Mouse (Mus musculus) thymus, postnatal 10 days (tissue): ENCODE data around the gene Smap2.

Experiments
- DNase-seq, 2 experiments: peaks; one replicate each; pipeline ENCODE4 v3.0.0; 2021; ENCODE audit warnings: low spot score in 2 of 2

Gene Smap2

DNA sequence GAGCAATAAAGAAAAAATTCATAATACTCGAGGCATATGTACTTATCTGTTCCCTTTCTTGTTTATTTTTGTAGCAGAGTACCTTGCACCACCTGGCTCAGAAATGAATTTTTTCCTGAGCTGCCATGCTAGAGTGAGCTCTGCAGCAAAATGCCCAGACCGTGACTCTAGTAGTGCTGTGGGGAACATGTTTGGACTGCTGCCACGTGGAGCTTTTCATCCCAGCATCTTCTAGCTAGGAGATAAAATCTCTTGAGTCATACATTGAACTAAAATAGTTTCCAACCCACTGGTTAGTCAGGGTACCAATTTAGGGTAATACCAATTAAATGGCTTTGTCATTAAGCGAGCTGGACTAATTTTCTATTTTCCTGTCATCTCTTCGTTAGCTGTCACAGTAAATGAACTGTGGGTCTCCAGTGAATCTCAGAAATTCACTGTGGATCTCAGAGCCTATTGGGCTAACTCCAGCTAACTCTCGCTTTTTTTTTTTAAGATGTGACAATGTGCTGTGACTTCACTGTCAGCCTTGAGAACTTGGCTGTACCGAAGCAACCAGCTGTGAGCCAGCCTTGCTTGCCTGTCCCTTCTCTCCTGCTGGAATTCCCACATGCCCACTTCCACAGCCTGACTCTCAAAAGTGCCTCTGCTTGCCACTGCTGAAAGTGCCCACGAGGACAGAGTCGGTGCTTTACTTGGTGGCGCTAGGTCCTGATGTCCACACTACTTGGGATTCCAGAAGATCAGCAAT lies 3.2 kb upstream of the Smap2 start:
- DNase-seq = no peak

GRCm38 (mm10) chr4:121018250-121018649 lies 1.2 kb upstream of the Smap2 start:
- no peak for DNase-seq

GRCm38 (mm10) chr4:121016021-121016898 lies 787 bp downstream of the Smap2 start:
- DNase-seq = peak in 1 of 2 experiments; percentile 25

DNA sequence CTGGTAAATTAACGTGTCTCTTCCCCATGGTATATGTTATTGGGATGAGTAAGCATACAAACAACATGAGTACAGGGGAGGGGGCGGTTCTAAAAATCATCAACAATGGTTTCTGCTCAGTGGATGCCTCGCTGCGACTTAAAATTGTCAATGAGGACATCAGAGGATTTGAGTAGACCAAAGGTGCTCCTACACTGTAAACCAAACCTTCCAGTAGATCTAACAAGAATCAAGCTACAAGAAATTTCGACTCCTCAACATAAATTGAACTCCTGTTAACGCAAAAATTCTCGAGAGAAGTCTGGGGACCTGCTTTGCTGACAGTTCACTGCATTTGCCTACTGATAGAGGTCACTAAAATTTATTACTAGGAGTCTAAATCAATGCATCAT lies 1.8 kb downstream of the Smap2 start:
- DNase-seq = no peak

DNA sequence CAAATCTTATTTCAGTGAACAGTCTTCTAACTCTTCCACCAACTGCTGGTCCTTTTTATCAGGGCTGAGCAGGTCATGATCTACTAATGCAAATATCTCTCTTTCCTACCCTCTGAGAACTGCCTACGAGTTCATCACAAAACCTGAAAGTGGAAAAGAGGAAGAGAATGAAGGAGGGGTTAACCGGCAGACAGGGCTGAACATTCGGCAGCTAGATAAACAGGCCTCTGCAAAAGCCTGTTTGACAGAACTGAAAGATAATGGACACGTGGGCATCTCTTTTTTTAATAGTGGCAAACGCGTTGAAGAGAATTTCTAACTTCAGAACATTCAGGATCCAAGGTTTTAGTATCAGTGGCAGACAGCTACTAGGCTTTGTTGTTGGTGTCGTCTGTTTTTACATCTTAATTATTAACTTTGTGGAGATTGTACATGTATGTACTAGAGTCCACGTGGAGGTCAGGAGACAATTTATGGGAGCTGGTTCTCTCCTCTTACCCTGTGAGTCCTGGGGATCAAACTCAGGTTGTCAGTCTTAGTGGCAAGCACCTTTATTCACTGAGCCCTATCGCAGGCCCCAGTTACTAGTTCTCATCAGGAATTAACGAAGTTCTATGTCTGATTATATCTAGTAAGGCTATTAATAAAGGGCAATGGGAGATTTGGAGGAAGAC lies 2.3 kb downstream of the Smap2 start:
- no peak for DNase-seq

DNA sequence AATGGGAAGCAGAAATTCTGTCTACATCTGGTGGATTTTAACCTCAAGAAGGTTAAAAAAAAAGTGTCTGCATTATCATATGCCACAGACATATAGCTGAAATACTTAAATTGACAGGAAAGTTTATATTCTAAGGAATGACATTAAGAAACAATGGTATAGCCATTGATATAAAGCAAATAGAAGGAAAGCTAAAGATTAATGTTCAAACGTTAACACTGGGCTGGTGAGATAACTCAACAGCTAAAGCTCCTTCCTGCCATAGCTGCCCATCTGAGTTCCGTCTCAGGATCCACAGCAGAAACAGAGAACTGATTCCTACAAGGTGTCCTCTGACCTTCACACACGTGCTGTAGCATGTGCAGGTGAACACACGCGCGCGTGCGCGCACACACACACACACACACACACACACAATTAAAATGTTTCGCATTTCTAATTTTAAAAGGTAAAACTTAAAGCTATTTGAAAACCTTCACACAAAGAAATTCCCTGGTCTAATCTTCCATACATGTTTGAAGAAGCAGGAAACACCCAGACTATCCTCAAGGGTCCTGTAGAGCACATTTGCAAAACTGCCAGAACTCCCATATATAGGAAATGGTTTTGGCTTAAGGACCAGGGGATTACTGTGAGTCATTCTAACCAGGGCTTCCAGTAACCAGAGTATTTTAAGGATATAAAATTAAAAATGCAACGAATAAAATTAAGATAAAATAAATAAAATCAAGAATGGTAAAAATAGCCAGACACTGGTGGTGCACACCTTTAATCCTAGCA lies 6.1 kb downstream of the Smap2 start:
- no peak for DNase-seq

DNA sequence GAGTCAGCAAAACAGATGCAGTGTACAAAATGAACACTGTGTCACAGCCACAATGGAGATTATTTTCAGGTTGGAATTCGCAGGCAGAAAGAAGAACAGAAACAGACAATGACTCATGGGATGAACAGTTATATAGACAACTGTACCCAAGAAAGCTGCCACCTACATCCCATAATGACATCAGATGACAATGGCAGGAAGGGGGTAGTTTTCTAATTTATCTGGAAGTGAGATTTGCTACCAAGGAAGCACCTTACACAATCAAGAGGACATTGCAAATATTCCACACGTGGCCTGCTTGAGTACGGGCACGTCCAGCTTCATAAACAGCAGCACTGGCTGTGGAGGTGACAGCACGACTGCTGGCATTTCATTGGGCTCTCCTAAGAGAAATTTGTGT lies 7.9 kb downstream of the Smap2 start:
- no peak for DNase-seq

GRCm38 (mm10) chr4:121008071-121008745 lies 8.8 kb downstream of the Smap2 start:
- no peak for DNase-seq

DNA sequence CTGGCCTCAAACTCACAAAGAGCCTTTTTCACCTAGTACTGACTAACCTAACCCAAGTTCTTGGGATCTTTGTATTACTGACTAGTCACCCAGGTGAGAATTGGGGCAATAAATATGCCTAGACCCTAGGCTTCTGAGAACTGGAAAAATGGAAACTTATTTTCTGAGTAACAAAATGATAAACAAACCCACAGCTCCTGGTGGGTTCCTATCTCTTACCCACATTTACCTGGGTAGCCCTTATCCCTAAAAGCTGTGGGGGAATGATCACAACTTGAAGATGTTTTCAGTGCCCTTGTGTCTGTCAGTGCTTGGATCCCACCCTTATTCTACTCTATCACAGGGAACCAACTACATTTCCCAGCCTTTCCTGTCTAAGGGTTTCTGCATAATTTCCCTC lies 10.0 kb downstream of the Smap2 start:
- DNase-seq = no peak

DNA sequence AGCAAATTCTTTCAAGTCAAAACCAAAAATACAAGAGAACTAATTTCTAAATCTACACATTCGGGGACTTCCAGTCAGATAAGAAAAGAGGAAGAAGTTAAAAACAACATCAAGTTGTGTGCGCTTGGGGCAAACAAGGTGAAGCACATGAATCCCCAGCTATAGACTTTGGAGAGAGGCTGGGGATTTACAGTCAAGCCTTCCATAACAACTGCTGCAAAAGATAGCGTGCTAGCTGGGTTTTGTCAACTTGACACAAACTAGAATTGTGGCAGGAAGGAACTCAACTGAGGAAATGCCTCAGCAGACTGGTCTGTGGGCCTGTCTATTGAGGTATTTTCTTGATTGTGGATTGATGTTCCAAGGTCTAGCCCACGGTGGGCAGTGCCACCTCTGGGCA lies 12.4 kb downstream of the Smap2 start:
- no peak for DNase-seq

DNA sequence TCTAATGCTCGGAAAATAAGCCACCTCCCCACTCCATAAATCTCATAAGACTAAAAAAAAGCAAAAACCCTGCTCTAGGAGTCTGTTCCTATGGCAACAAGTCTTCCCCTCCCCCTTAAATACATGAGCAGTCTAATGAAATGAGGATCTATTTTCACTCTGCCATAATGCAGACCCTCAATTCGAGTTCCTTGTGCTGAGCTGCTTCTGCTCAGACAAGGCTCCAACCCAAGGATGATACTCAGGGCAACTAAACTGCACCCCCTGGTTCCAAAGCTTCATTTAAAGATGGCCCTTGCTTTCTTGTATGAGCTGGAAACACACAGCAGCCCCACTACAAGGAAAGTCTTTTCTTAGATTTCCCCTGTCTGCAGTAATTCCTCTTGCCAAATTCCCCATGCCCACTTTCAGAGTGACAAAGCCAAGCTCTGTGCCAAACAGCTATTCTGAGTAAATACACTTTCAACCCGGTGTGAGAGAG lies 13.4 kb downstream of the Smap2 start:
- no peak for DNase-seq

DNA sequence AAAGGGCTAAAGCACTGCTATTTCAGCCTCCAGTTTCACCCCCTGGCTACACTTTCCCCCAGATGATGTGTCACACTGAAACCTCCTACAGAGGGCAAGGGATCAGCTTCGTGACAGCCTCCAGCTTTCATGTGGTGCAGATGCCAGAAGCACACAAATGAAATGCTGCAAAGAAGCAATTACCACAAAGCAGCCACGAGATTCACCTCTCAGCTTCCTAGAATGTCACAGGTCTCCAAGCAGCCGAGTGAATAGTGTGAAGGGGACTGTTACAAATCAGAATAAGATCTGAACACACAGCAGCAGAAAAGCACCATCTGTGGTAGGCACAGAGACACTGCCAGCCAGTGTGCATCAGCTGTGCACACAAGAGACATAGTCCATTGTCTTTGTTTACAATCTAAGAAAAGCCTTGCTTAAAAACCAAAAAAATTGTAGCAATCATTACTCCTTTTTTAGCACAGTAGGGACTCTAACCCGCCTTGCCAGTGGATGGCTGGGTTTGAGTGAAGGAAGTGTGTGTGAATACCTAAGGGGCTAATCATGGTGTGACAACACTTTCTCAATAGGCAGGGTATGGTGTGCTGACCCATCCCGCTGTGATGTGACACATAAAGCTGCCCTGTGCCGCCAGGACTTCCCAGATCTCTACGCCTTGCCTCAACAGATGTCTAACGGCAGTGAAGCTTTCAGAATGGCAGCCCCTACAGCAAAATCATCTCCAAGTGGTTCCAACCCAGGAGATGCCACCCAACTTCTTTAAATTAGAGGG lies 14.5 kb downstream of the Smap2 start:
- DNase-seq = peak; percentile 24 to 46

DNA sequence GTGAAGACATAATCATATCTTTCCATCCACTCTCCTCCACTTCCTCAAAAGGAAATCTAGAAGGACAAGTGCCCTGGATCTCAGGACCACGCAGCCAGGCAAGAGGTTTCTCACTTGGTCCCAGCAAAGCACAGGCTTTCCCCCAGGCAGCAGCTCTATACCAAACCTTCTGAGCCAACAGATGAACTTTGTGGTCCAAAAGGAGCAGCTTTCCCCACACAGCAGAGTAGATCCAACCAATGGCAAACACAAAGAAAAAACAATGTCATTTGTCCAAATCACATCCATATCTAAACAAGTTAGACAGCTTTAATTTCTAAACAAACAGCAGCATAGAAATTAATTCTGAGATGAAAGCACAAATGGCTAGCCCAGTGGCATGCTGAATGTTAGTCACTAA lies 15.4 kb downstream of the Smap2 start:
- DNase-seq = no peak

DNA sequence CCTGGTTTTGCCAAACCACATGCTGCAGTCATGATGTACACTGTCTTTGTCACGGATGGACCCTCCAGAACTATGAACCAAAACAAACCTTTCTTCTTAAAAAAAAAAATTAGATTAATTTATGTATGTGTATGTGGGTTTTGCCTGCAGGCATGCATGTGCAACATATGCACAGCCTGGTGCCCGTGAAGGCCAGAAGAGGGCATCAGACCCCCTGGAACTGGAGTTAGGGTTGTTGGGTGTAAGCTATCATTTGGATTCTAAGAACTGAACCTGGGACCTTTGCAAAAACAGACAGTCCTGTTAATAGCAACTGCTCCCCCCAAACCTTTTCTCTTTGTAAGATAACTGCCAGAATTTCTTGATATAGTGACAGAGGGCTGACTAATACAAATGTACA lies 16.0 kb downstream of the Smap2 start:
- DNase-seq = no peak

DNA sequence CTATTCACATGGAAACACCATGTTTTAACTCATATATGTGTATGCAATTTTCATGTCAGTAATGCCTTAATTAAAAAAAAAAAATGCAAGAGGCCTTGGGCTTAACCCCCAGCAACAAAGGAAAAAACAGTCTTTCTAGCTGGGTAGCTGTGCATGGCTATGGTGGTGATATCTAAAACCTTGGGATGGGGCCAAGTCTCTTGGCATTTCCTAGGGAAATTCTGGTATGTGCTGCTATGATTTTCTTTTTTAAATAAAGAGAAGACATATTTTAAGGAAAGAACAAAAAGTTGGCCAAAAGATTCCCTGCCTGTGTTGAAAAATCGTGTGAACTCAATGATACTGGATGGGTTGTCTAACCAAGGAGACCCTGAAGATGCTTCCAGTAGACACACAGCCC lies 21.1 kb downstream of the Smap2 start:
- DNase-seq = no peak

DNA sequence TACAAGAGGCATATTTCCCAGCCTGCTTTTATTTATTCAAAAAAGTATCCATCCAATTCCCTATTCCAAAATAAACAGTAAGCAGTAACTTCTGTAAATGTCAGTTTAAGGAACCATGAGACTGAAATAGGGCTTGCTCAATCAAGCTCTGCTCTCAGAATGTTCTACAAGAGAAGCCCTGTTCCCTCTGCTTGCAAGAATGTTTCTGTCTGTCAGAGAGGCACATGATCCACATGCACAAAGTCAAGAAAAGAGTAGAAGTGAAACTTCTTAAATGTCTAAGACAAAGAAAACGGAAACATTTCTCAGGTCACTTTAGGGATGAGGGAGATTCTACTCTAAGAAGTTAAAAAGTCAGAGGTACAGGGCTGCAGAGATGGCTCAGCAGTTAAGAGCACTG lies 24.0 kb downstream of the Smap2 start:
- no peak for DNase-seq

- DNase-seq = no peak
Observed at GRCm38 (mm10) chr4:120992284-120992683, 24.8 kb downstream of the Smap2 start.

GRCm38 (mm10) chr4:120987319-120987718 lies 29.7 kb downstream of the Smap2 start:
- DNase-seq = no peak

DNA sequence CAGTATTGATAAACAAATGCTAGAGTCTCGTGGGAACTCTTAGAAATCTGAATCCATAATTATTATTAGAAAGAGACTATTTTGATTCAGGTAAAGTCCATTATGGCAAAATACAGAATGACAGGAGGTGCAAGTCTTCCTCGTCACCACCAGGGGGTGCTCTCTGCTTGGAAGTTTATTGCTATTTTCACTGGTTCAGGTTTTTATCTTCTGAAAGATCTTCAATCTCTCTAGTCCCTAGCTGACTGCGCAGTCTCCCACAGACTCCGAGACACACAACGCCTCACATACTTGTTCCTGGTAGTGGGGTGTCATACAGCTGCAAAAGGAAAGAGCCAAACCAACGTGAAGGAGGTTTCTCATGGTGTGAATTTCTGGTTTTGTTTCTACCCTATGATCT lies 30.6 kb downstream of the Smap2 start:
- DNase-seq = peak in 1 of 2 experiments; percentile 60

DNA sequence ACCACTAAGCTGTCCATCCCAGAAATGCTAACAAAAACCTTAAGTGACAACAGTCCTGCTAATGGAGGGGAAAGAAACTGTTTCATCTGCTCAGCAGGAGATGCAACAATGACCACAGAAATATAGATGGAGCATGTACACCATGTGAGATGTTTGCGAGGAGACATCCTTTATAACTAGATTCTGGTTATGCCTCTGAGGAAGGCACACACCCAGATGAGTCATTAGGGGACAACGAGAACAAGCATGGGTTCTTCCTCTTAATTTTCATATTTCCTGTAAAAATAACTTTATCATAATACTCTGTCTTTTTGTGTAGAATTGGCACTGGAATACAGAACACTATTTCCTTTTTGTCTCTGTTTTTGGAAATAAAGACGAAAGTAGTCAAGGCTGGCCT lies 38.8 kb downstream of the Smap2 start:
- no peak for DNase-seq
